Mouse (Mus musculus): ENCODE measurements at regions not wholly inside any gene's neighbourhood (a gene's known extent, or its start where the extent isn't known, plus 50 kb on each side); places are given as distances from the start of the nearest gene placed in this dataset.

DNA sequence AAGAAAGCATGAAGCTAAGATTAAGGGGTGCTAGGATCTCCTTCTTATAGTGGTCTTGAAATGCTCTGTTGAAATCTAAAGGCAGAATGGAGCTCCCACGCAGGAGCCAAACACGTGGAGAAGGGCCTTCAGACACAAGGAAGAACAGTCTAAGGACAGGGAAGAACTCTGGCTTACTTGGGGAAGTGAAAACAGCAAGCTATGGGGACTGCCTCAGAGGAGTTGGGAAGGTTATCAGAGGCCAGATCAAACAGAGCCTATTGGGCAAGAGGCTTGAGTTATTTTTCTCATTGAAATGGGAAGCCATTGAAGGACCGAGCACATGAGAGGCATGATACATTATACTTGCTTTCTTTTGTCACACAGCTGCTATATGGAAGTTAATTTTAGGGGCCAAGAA is 181.9 kb downstream of the Gm826 start:
- TF ChIP-seq ETS1 (IDR thresholded peaks at IDR 0.05; ENCODE audit: low read depth, low read length) (no peak), EP300 (IDR thresholded peaks at IDR 0.05; ENCODE audit: low read depth in 1 of 2, low read length in 2 of 2) (no peak), HCFC1 (IDR thresholded peaks at IDR 0.05; ENCODE audit: low read depth, low read length) (no peak), MAX (IDR thresholded peaks at IDR 0.05; ENCODE audit: low read length) (no peak)

Data from MEL (cell line).